ENCODE assay signal across 8 mouse cellular contexts in genomic region chr10:37072834-37073233, GRCm38 (mm10).
A peak's percentile ranks its signal among the peaks of the same experiment; 100 is the strongest.
DNase-seq lines count a peak whose midpoint lies in the region; ATAC-seq and TF ChIP-seq lines count a peak whose summit lies in the region.

No protein-coding gene starts in this region.

- H3K36me3 ChIP-seq in forebrain, embryonic 12.5 days (replicated peaks): no peaks in the 10 kb centered on the region
- H3K36me3 ChIP-seq in midbrain, postnatal 0 days (ENCODE audit: insufficient read depth, low read length): no peaks in the 10 kb centered on the region

- H3K27ac ChIP-seq in forebrain, embryonic 12.5 days: peak overlapping the region; percentile 1; the same call in 1 of the 2 replicates
- no peak overlapping the region for H3K27ac ChIP-seq in midbrain, postnatal 0 days (ENCODE audit: low read depth, low read length)

- no peak overlapping the region for H3K4me2 ChIP-seq in forebrain, embryonic 12.5 days
- no peak overlapping the region for H3K4me2 ChIP-seq in midbrain, postnatal 0 days (ENCODE audit: low read depth, low read length, poor library complexity, severe bottlenecking)

- TF ChIP-seq CTCF in midbrain, postnatal 0 days (IDR thresholded peaks at IDR 0.05): peak; percentile 90

- no peak overlapping the region for H3K4me3 ChIP-seq in forebrain, embryonic 12.5 days (replicated peaks)
- no peak overlapping the region for H3K4me3 ChIP-seq in midbrain, postnatal 0 days (ENCODE audit: low read depth, low read length)

- H3K27me3 ChIP-seq in forebrain, embryonic 12.5 days: no peaks in the 10 kb centered on the region
- no peaks in the 10 kb centered on the region for H3K27me3 ChIP-seq in midbrain, postnatal 0 days (ENCODE audit: insufficient read depth, low read length)

- H3K9me3 ChIP-seq in forebrain, embryonic 12.5 days: no peaks in the 10 kb centered on the region
- H3K9me3 ChIP-seq in midbrain, postnatal 0 days (ENCODE audit: low read length): no peaks in the 10 kb centered on the region

- ATAC-seq in forebrain, embryonic 12.5 days (ENCODE audit: low FRiP score): peak; percentile 86
- ATAC-seq in inflammation-experienced regulatory T-cells, adult 6 months: peak; percentile 69
- ATAC-seq in midbrain, postnatal 0 days (ENCODE audit: low FRiP score): peak; percentile 77

- peaks cover 18% of the 10 kb centered on the region for H3K4me1 ChIP-seq in forebrain, embryonic 12.5 days
- no peaks in the 10 kb centered on the region for H3K4me1 ChIP-seq in midbrain, postnatal 0 days (ENCODE audit: insufficient read depth, low read length)

- H3K9ac ChIP-seq in forebrain, embryonic 12.5 days: no peak overlapping the region
- H3K9ac ChIP-seq in midbrain, postnatal 0 days (replicated peaks; ENCODE audit: low read length, poor library complexity, severe bottlenecking): no peak overlapping the region

- DNase-seq in ovary, adult 18-20 months (ENCODE audit: low spot score): peak; percentile 29
- DNase-seq in ovary, postnatal 10 days (ENCODE audit: low spot score): no peak
- peak; percentile 39 for DNase-seq in c-Kit-positive CD71-negative TER-119-negative erythroid progenitor cells, embryonic 14.5 days (ENCODE audit: low read depth)
- peak; percentile 80 to 87 for DNase-seq in left cerebral cortex, postnatal 25 days (ENCODE audit: low spot score in 2 of 2)
- DNase-seq in midbrain, postnatal 0 days (ENCODE audit: low spot score): peak; percentile 95
- peak; percentile 68 for DNase-seq in thymus, postnatal 0 days (ENCODE audit: low spot score)

- WGBS in forebrain, embryonic 12.5 days: 15% methylated on average over 5 of the region's 5 CpGs
- whole genome bisulfite sequencing in midbrain, postnatal 0 days: 6% methylated on average over 5 of the region's 5 CpGs

- intact Hi-C loops in left cerebral cortex, postnatal 25 days (cut with DNase I): loop anchor here (2.0 to 5.0 kb wide), 3 partner anchors 64 to 1776 kb away; no protein-coding TSS in a partner anchor
